Mouse (Mus musculus): ENCODE data around the gene Dock1.

Gene Dock1

GRCm38 (mm10) chr7:135053186-135053715 is 382.8 kb downstream of the Dock1 start:
- no peak for ATAC-seq (ENCODE audit: low TSS enrichment)

GRCm38 (mm10) chr7:135054664-135055063 is 384.2 kb downstream of the Dock1 start:
- no peak for ATAC-seq (ENCODE audit: low TSS enrichment)

- peak; percentile 44 for ATAC-seq (ENCODE audit: low TSS enrichment)
Observed at GRCm38 (mm10) chr7:135059071-135059470, 388.6 kb downstream of the Dock1 start.

GRCm38 (mm10) chr7:135059562-135059961 is 389.1 kb downstream of the Dock1 start:
- no peak for ATAC-seq (ENCODE audit: low TSS enrichment)

GRCm38 (mm10) chr7:135063886-135064285 is 393.4 kb downstream of the Dock1 start:
- no peak for ATAC-seq (ENCODE audit: low TSS enrichment)

- no peak for ATAC-seq (ENCODE audit: low TSS enrichment)
Observed at GRCm38 (mm10) chr7:135065301-135065700, 394.8 kb downstream of the Dock1 start.

- ATAC-seq (ENCODE audit: low TSS enrichment), result no peak
Observed at GRCm38 (mm10) chr7:135068887-135069286, 398.4 kb downstream of the Dock1 start.

GRCm38 (mm10) chr7:135076904-135077303 is 406.4 kb downstream of the Dock1 start:
- ATAC-seq (ENCODE audit: low TSS enrichment), result no peak

DNA sequence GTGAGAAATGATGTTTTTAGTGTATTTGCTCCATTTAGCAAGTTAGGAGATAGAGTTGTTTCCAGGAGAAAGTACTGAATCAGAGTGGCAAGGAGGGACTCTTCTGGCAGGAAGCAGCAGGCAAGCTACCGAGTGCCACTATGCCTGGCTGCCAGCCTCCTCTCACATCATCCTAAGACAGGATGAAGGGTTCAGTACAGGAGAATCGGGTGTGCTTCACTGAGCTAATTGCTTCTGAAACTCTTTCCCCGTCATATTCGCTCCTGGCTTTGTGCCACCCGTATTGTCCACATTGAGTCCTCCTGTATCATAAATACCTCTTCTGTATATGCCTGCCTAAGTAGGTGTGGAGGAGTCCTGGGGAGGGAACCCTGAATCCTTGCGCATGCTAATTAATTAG is 406.9 kb downstream of the Dock1 start:
- ATAC-seq (ENCODE audit: low TSS enrichment), result no peak

GRCm38 (mm10) chr7:135077806-135078205 is 407.4 kb downstream of the Dock1 start:
- ATAC-seq (ENCODE audit: low TSS enrichment), result no peak

DNA sequence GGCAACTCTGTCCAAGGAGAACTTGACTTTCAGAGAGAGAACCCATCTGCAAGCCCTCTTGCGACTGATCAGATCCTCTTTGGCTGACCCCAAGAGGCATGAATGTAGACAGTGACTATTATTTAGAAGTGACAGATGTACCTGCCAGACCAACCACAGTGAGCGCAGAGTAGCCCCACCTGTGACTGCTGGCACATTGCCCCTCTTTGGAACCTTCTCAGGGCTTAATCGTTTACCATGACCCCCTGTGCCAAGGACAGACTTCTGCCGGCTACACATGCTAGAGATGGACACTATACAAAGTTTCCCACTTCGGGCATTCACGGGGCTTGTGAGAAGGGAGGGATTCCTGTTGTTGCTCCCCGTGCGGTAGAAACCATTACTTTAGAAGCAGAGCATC is 413.0 kb downstream of the Dock1 start:
- ATAC-seq (ENCODE audit: low TSS enrichment), result no peak

GRCm38 (mm10) chr7:135084069-135084468 is 413.6 kb downstream of the Dock1 start:
- peak; percentile 81 for ATAC-seq (ENCODE audit: low TSS enrichment)

GRCm38 (mm10) chr7:135086556-135086955 is 416.1 kb downstream of the Dock1 start:
- no peak for ATAC-seq (ENCODE audit: low TSS enrichment)

GRCm38 (mm10) chr7:135089626-135090025 is 419.2 kb downstream of the Dock1 start:
- no peak for ATAC-seq (ENCODE audit: low TSS enrichment)

DNA sequence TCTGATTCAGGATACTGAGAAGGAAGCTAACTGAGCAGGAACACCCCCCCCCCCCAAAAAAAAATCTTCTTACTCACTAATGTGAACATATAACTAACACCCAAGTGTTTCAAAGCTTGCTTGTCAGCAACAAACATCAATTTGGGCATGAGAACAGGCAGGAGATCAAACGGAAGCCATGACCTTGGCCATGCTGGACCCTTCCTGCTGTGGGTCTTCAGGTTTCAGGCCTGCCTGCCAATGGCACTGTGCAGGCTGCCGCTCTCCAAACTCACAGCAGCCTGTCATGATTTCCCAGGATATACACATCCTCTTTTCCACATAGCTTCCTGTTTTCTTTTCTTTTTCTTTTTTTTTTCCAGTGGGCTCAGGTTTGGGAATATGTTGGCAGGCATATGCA is 423.4 kb downstream of the Dock1 start:
- ATAC-seq (ENCODE audit: low TSS enrichment), result no peak

DNA sequence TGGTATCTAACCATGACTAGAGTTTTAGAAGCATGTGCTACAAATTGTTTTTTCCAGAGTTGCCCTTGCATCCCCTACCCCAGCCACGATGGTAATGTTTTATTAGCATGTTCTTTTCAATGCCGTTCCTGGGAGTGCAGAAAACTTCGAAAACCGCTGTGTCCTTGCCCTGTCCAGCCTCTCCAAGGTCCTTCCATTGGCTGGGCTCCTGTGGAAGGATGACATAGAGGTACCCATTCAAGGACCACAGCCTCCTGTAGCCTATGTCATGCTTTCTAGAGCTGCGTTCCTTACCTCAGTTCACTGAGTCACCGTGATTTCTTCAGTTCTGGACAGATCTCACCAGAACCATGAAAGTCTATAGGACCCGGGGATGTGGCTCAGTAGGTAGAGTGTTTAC is 431.5 kb downstream of the Dock1 start:
- ATAC-seq (ENCODE audit: low TSS enrichment), result no peak

DNA sequence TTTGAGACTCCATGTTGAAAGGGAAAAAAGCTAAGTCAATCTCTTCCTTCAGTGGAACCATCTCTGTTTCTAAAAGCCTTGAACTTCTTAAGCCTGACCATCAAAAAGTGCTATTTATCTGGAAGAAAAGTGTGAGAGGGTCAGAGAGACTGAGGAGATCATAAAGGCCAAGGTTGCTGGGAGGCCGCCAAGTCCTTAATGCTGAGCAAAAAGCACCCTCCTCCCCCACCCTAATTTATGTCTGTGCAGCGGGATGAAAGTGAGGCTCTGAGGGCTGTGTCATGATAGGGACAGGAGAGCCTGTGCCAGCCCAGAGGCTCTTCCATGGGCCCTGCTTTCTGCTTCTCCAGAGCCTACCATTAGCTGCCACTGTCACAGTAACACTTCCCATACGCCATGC is 436.1 kb downstream of the Dock1 start:
- ATAC-seq (ENCODE audit: low TSS enrichment), result no peak

GRCm38 (mm10) chr7:135110307-135110706 is 439.9 kb downstream of the Dock1 start:
- no peak for ATAC-seq (ENCODE audit: low TSS enrichment)

DNA sequence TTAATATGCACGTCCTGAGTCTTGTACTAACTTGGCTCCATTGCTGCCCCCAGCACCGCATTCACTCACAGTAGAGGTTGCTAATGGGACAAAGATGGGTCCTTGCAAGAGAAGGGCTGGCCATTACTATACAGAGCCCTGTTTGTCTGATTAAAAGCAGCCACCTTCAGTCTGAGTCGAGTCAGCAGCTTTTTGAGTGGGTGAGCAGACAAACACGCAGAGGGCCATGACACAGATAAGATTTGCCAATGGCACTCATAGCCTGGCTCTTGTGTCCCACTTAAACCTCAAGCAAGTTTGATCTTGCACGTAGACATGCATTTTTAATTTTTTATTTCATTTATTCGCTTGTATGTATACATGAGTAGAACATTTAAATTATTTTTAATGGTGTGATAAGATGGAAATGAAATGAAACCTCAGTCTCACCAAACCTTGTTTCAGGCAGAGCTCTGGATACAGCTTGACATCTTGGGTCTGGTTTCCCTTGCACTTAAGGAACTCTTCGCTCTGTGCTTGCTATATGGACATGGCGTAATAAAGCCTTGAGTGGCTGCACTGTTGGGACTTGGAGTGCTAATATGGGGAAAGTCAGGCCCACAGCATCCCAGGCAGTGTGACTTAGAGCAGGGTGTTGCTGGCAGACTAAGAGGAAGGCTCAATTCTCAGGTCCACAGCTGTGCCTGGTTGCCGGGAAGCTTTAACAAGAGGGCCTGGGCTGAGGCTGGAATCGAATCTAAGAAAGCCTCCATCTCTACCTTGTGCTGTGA is 455.0 kb downstream of the Dock1 start:
- ATAC-seq (ENCODE audit: low TSS enrichment), result no peak

- no peak for ATAC-seq (ENCODE audit: low TSS enrichment)
Observed at GRCm38 (mm10) chr7:135132461-135132860, 462.0 kb downstream of the Dock1 start.

DNA sequence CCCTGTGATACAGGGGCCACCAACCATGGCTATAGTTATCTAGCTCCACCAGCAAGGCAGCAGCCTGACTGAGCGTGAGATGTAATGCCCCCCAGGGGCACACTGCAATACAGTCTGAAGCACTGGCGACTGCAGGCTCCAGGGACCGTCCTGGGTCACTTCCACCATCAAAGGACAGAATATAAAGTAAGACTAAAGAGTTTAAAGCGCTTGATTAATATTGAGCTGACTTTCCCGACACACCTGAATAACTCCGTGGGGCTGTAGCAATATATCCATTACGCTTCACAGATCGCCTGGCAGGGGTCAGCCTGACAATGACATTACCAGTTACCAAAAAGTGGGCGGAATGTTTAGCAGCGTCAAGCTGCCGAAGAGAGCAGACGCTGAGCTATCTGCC is 464.2 kb downstream of the Dock1 start:
- no peak for ATAC-seq (ENCODE audit: low TSS enrichment)

- ATAC-seq (ENCODE audit: low TSS enrichment), result no peak
Observed at GRCm38 (mm10) chr7:135139153-135139612, 468.7 kb downstream of the Dock1 start.

- ATAC-seq (ENCODE audit: low TSS enrichment), result no peak
Observed at GRCm38 (mm10) chr7:135144731-135145130, 474.3 kb downstream of the Dock1 start.

- ATAC-seq (ENCODE audit: low TSS enrichment), result peak; percentile 94
Observed at GRCm38 (mm10) chr7:135150926-135151325, 480.5 kb downstream of the Dock1 start.

All from frontal cortex, adult (tissue).